Mouse (Mus musculus) left cerebral cortex, adult 8-10 months (tissue): ENCODE measurements at regions not wholly inside any gene's neighbourhood (a gene's known extent, or its start where the extent isn't known, plus 50 kb on each side); places are given as distances from the start of the nearest gene placed in this dataset.

Experiments used
- DNase-seq, 2 experiments: peaks; one replicate each; pipeline ENCODE4 v3.0.0; 2022; ENCODE audit warnings: low spot score in 2 of 2

DNA sequence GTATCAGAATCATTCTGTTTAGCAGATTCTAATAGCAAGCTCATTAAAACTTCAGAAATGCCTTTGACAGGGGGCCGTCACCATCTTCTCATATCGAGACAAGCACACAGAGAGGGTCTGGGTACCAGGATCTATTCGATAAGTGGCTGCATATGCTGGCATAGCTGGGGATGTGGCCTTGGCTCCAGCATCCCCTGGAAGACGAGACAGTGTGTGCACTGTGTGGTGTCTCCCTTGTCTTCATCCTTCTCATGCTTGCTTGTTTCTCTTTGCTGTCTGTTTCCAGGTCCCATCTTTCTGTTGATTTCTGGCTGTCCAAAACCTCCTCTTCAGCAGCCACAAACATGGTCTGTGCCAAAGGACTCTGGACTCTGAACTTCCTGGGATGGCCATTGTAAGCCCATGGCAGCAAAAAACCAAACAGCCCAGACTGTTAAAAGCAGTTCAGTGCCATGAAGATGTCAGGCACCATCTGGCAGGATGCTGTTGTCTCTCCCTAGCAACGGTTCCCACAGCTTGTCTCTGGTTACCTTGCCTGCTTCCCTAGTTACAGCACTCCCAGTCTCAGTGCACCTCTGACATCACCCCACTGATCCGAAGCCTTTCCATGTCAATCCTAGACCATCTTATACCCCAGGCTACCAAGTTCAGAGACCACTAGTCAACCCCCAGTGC, 56.5 kb downstream of the Kctd12 start:
- peak in 1 of 2 experiments; percentile 35 for DNase-seq

DNA sequence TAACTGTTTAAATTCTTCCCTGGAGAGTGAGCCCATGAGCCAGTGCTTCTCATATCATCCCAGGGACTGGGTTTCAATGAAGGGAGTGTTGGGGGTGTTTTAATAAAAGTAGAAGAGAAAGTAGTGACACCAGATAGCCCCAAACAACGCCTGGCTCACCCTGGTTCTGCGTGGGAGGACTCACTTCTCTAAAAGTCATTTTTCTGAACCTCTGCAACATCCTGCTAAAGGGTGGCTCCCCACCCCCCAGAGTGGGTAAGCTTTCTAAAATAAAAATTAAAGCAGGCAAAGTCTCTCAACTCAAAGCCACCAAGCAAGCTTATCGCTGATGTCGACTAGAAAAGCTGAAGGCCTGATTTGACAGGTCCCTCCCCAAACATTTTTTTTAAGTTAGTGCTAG, 57.8 kb downstream of the Kctd12 start:
- DNase-seq: no peak

DNA sequence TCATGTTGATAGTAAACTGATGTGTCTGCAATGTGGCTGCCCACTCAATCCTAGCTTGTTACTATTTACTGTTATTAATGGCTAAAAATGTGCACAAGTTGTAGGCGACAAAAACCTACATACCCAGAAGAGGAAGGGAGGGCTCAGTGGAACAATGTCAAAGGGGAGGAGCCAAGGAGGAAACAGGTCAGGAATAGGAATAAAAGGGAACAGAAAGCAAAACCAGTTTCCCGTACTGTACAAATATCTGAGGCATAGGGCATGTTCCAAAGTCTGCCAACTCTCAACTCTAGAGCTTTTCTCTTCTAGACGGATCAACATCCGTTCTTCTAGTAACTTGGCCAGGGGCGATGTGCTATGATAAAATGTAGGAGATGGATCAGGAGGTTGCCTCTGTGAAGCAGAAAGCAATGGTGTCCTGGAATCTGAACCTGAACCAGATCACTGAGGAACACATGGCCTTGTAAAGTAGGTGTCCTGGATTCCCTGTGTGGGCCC, 59.9 kb downstream of the Kctd12 start:
- DNase-seq: no peak

DNA sequence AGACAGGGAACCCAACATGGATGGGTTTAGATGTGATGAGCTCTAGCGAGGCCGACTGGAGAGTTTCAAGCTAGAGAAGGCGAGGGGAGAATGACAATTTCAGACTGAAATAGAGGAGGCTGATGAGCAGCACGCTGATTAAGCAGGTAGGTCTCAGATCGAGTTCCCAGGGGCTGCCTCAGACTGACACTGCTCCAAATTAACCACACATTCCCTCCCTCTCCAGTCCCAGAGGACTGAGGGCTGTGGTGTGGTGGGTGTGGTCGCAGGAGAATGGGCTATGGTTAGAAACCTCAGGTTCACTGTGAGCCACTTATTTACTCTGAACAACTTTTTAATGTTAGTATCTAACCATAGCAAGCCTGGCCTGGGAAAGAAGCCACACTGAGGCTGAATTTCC, 62.0 kb downstream of the Kctd12 start:
- no peak for DNase-seq

DNA sequence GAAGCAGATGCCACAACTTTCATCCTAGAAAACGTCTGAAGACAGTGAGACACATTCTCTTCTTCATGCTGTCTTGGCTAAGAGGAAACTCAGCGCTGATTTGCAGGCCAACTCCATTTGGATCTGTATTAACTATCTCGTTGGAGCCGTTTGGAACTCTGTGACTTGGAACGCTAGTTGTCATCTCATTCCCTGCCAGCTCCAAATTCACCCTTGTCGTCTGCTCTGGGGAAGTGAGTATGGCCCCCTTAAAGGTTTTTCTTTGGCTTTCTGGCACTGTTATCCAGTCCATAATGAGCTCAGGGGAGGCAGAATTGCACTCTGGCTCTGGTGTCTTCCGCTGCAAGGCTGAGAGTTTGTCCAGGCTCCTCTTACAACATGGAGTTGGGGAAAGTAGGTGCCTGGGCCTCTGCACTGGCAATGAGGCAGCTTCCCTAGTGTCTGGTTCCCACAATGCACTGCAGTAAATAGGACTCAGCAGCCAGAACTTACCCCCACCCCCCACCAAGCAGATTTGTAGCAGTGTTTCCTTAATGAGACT, 63.1 kb downstream of the Kctd12 start:
- no peak for DNase-seq

DNA sequence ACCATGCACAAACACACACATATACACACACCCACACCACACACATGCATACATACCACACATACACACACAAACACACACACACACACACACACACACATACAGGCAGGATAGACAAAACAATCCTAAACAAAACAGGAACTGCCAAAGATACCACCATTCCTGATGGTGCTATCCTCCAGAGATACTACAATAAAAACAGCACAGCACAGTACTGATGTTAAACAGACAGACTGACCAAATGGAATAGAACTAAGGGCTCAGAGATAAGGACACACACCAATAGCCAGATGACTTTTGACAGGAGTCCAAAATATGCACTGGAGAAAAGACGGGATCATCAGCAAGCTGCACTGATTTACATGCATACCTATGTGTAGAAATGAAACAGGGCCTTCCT, 64.5 kb downstream of the Kctd12 start:
- DNase-seq: no peak

DNA sequence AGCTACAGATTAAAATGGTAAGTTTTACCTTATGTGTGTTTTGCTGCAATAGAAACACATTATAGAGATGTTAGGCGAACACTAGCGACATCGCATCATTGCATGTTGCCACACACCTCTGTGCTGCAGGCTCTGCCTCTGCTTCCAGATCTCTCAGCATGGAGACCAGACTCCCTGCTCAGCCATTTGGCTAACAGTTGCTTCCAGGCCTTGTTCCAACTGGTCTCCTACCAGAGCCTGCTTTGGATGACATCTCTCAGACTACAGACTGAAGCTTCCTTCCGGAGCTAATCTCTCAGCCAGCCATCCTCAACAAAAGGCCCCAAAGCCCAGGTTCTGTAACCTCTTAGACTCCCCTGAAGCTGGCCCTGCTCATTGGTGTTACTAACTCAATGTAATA, 66.5 kb downstream of the Kctd12 start:
- DNase-seq: no peak

DNA sequence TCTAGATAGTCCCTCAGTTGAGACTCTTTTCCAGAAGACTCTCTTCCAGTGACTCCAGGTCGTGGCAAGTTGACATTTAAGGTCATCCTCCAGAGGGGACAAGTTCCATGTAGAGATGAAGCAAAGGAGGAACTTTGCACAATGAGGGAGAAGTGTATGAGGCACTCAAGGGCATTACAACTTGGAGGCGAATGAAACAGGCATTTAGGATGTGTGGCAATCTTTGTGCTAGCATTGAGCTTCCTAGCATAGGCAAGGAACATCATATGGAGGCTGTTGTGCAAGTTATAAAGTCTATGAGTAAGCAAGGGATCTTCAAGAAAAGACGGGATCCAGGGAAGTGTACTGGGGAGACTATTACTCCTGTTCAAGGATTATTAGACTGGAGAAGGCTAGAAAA, 70.9 kb downstream of the Kctd12 start:
- no peak for DNase-seq

DNA sequence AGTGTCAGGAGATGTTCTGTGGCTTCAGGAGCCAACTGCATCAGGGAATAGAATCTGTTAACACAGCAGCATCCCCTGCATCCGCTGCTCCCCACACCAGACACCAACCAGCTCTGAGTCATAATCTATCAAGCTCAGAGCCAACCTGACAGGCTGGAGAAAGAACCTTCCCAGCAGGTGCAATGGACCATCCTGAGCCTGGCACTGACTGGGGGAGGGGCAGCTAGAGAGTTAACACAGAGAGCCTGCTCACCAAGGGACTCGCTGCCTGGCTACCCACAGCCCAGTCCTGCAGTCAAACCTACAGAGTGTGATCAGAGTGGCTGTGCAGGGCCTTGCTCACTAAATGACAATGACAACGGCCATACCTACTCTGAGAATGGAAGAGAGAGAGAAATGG, 73.4 kb downstream of the Kctd12 start:
- no peak for DNase-seq

DNA sequence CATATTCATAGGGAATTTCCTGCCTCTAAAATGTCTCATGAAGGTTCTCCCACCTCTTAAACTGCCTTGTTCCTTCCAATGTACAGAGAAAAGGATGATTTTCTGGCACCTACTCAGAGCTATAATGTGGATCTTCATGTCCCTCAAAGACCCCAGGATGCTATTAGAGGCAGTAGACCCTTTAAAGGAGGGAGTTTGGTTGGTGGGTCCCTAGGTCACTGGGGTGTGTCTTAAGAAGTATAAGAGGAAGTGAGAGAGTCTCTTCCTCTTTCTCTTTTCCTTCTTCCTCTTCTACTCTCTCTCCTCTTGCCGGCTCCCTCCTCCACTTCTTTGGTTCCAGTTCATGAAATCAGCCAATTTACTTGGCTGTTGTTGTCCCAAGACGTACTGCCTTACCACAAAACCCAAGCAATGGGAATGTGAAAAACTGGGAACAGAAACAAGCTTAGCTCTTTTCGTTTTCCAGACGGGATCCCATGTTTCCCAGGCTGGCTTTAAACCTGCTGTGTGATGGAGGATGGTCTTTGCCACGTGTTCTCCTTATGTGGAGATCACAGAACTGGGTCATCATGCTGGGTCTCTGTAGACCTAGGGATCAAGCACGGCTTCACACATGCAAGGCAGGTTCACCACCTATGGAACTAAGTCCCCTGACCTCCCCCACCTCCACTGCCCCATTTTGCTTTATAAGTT, 74.9 kb downstream of the Kctd12 start:
- no peak for DNase-seq

DNA sequence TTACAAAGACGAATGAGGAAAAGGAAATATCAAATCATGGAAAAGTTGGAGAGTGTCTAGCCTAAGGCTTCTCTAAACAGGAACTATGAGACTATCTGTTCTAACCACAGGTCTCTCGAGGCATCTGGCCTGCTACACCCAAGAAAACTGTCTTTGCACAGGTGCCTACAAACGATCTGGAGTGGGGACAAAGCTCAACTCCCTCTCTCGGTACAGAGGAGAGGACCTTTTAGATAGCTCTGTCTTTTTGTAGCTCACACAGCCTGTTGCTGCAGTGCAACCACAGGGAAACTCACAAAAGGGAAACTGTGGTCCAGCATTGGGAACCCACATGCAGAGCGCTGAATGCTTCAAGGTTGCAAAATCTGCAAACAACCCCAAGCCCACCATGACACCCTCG, 75.6 kb downstream of the Kctd12 start:
- no peak for DNase-seq

DNA sequence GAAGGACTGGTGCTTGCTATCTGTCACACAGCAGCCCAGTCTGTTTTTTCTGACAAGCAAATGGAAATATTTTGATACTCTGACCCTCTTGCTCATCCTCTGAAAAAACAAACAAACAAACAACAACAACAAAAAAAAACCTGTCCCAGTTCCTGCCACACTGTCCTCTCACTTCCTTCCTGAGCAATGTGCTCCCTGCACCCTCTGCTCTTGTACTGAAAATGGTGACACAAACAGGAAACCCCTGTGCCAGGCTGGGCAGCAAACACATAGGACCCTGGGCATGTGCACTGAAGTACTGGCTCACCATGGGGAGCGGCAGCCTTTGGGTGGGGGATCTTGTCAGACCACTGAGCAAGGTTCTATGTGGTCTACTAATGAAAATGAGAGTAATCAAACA, 76.2 kb downstream of the Kctd12 start:
- DNase-seq: no peak

DNA sequence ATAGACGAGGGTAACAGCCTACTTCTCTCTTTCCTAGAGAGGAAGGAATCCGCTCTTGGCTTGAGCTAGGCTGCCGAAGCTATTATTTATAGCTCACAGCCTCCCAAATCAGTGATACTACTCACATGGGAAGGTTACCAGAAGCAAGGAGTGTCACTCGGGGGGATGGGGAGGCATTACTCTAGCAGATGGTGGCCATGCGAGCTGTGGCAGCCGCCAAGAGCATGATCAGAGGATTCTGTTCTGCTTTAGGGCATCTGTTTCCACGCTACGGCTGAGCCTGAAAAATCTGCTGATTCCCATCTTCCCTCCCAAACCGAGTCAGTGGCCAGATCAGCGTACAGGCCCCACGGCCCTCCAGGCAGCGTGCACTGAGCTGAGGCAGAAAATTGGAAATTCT, 79.5 kb downstream of the Kctd12 start:
- peak; percentile 43 to 73 for DNase-seq

DNA sequence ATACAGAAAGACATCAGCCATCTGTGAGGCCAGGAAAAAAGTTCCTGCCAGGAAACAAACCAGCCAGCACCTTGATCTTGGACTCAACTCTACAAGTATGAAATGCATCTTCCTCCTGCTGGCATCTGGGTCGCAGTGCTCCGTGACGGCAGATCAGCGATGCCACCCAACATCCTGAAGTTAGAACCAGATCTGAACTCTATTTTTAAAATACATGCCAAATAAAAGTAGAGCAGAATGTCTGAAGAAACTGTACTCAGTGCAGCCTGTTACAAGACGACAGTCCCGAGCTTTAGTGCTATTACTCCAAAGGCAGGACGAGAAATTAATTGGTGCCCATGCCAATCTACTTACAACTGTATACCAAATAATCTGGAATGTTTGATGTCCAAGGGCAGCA, 80.2 kb downstream of the Kctd12 start:
- no peak for DNase-seq

DNA sequence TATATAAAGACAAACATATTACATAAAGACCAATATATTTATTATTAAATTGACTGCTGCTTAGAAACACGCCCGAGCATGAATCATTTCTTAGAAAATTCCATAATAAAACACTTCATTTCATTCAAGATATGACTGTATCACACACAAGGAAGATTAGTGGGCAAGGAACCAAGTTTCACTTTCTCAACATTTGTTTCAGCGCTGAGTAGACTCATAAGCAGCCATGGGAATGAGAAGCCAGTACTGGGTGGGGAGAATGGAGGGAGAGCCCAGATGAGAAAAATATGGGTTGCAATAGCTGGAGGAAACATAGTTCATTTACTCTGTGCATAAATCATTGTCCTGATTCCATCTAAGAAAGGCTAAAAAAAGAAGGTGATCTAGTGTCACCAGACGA, 84.0 kb downstream of the Kctd12 start:
- no peak for DNase-seq

DNA sequence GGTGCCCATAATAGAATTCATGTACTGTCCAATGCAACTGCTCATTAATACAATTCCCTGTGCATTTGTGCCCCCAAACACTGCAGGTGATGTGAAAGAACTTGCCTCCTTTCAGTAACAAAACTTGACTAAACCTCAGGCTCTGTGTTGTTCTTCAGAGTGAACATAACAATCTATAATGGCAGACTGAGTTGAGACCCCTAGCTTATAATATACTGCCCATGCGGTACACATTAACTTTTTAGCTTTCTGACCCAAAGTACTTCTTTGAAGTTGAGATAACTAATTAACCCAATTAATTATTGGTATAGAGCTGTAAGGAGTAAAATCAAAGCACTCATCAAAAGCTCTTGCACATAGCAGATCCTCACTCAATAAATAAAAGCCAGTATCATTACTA, 85.4 kb downstream of the Kctd12 start:
- no peak for DNase-seq

DNA sequence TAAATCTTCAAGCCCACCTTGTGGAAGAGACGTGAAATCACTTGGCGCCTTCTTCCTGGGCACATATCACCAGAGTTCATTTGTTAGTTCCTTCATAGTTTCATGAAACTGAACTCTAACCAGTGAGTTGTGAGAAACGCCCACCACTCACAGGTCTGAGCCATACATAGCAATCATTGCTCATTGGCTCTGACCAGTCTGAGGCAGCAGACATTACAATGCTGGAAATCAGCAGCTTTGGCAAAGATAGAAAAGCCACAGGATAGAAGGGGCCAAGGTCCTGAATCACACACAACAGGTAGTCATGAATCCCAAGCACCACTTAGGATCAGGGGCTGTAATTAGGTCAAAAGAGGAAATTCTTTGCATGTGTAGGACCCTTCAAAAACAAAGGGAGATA, 85.9 kb downstream of the Kctd12 start:
- DNase-seq: no peak

DNA sequence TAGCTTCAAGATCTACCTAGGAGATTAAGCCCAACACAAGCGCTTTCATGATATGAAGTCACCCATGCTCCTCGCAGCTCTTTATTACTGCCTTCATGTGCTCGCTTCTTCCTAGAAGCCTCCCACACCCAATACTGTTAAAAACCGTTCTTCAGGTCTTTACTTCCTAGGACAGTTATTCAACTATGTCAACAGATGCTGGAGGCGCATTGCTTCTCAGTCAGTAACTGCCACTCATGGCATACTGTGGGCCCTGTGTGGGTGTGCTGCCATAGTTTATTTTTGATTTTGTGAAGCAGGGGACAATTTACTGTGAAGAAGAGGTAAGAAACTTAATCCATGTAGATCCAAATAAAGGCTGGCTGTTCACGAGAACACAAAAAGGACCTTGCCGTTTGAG, 89.2 kb downstream of the Kctd12 start:
- no peak for DNase-seq

DNA sequence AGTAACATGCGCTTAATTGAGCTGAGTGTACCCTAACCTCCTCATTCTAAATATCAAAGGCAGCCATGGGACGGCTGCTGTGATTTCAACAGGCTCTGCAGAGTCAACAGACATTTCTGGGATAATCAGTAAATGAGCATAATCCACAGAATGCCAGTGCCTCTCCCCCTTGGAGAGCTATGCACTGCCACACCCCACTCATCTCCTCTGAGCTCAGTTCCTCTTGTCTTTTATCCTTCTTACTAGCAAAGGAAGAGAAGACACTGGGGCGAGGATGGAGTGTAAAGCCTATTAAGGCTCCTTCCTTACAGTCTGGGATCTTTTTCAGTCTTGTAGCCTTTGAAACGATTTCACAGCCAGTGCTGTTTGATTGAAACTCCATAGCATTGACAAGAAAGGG, 90.9 kb downstream of the Kctd12 start:
- DNase-seq: no peak

DNA sequence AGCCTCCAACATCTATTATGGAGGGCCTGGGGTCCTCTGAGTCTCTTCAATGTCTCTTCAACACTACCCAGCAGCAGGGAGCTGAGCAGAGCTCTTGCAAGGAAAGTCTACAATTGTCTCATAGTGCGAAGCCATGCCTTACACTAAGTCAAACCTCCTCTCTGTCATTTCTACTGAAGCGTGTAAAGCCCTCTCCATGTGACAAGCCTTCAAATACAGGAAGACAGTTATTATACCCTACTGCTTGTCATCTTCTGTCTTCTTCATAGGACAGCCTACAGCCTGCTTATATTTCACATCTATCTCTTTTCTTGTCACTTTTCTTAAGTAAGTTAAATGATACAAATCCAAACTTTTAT, 97.2 kb downstream of the Kctd12 start:
- DNase-seq: no peak

DNA sequence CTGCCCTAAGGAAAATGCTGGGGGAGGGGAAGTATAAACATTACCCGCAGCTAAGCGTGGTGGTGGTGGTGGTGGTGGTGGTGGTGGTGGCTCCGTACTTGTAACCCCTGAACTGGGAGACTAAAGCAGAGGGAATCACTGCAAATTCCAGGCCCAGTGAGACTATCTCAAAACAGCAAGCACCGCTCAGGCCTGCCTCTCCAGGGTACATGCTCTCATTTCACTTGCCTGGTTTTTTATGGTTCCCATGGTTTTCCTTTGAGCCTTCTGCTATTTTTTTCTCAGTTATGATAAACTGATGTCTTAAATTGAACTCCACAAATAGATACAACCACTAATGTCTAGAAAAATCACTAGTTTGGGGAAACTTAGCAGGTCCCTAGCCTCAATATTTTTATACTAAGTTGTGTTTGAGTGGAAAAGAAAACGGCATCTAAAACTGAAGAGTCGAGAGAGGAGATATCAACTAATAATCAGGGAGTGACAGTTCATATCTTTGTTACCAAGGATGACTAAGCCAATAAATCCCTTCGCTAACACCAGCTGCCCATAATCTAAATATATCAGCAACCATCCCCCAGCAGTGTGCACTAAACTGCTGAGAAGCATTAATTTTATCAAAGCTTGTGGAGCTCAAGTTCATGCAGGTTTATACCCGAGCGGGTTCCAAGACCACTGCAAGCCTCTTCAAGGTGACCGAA, 97.7 kb downstream of the Kctd12 start:
- DNase-seq: no peak

DNA sequence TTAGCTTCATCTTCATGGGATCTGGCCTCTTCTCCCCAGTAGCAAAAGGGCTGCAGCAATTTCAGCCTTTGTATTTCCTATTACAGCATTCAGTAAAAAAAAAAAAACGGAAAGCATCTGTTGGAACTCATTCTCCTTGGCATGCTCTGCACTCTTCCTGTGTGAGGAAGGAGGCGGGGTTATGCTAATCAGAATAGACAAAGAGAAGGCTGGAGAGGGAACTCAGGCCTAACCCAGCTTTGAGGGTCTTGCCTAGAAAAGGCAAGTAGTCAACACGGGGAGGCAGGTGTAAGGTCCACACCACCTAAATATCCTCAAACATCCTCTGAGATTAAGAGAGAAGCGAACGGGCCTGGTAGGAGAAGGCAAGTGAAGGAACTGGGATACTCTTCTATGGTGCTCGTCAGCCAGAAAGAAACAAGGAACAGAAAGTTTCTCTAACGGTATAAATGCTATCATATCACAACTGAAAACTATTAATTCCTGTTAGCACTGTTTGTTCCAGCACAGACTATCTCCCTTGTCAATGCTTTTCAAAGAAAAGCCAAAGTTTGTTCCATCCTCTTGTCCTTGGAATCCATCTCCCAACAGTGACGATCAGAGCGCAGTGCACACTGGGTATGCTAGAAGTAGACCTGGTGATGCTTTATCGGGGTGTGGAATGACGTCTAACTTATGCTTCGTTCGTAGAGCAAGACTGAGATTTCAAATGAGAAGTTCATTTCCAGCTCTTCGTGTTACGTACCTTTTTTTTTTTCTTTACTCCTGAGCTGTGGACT, 98.9 kb downstream of the Kctd12 start:
- DNase-seq: no peak
